Mouse (Mus musculus): ENCODE measurements around the gene Med15. TPM values are rescaled to one million over a fixed set of nuclear protein-coding genes. Genes with fewer than 3 reads are reported as not detected.

Gene Med15
- polyA plus RNA-seq, 1 experiment from 2014 or later = 31.6 TPM

GRCm38 (mm10) chr16:17759813-17760321 lies 27.2 kb upstream of the Med15 start:
- WGBS (ENCODE audit: insufficient replicate concordance) = 1% methylated on average over 46 of the region's 54 CpGs
- peak overlapping the region; percentile 67 for H3K27ac ChIP-seq (ENCODE audit: low read depth, low read length)
- peaks cover 15% of the 10 kb centered on the region for H3K4me1 ChIP-seq (ENCODE audit: control insufficient read depth, insufficient read depth, low read length)
- peak overlapping the region; percentile 93 for H3K4me2 ChIP-seq
- no peaks in the 10 kb centered on the region for H3K9me3 ChIP-seq (replicated peaks; ENCODE audit: control insufficient read depth, low read length)
- H3K4me3 ChIP-seq (ENCODE audit: low read depth, low read length) = peak overlapping the region; percentile 63
- no peaks in the 10 kb centered on the region for H3K27me3 ChIP-seq (ENCODE audit: control insufficient read depth, insufficient read depth, low read length)
- no peaks in the 10 kb centered on the region for H3K36me3 ChIP-seq (ENCODE audit: control insufficient read depth, insufficient read depth, low read length)
- peak overlapping the region; percentile 73 for H3K9ac ChIP-seq (ENCODE audit: low read depth, low read length)
- ATAC-seq (replicated peaks; ENCODE audit: insufficient number of reproducible peaks, low FRiP score, low TSS enrichment) = peak; percentile 40

GRCm38 (mm10) chr16:17759344-17759773 lies 26.7 kb upstream of the Med15 start, which contains the start of gene Klhl22:
TSS of gene Klhl22 (plus strand) at chr16:17759618.
- Histone ChIP-seq H3K9ac (ENCODE audit: low read depth, low read length) (peak within 1 kb of the TSS; percentile 73), H3K27ac (ENCODE audit: low read depth, low read length) (peak within 1 kb of the TSS; percentile 67), H3K4me3 (ENCODE audit: low read depth, low read length) (peak within 1 kb of the TSS; percentile 63), H3K27me3 (ENCODE audit: control insufficient read depth, insufficient read depth, low read length) (no peaks in the 10 kb centered on the region), H3K4me2 (peak within 1 kb of the TSS; percentile 93), H3K36me3 (ENCODE audit: control insufficient read depth, insufficient read depth, low read length) (no peaks in the 10 kb centered on the region), H3K4me1 (ENCODE audit: control insufficient read depth, insufficient read depth, low read length) (peaks cover 15% of the 10 kb centered on the region), H3K9me3 (replicated peaks; ENCODE audit: control insufficient read depth, low read length) (no peaks in the 10 kb centered on the region)
- peak; percentile 88 for ATAC-seq (replicated peaks; ENCODE audit: insufficient number of reproducible peaks, low FRiP score, low TSS enrichment)
- WGBS (ENCODE audit: insufficient replicate concordance) = 1% methylated on average over 22 of the region's 28 CpGs

GRCm38 (mm10) chr16:17758902-17759301 lies 26.2 kb upstream of the Med15 start:
- peak overlapping the region; percentile 93 for H3K4me2 ChIP-seq
- peak; percentile 11; the same call in 1 of the 2 replicates for ATAC-seq (replicated peaks; ENCODE audit: insufficient number of reproducible peaks, low FRiP score, low TSS enrichment)
- H3K27me3 ChIP-seq (ENCODE audit: control insufficient read depth, insufficient read depth, low read length) = no peaks in the 10 kb centered on the region
- peak overlapping the region; percentile 63 for H3K4me3 ChIP-seq (ENCODE audit: low read depth, low read length)
- peaks cover 13% of the 10 kb centered on the region for H3K4me1 ChIP-seq (ENCODE audit: control insufficient read depth, insufficient read depth, low read length)
- no peaks in the 10 kb centered on the region for H3K36me3 ChIP-seq (ENCODE audit: control insufficient read depth, insufficient read depth, low read length)
- H3K27ac ChIP-seq (ENCODE audit: low read depth, low read length) = peak overlapping the region; percentile 66
- 46% methylated on average over 9 of the region's 9 CpGs for WGBS (ENCODE audit: insufficient replicate concordance)
- peak overlapping the region; percentile 52; the same call in 1 of the 2 replicates for H3K9ac ChIP-seq (ENCODE audit: low read depth, low read length)
- no peaks in the 10 kb centered on the region for H3K9me3 ChIP-seq (replicated peaks; ENCODE audit: control insufficient read depth, low read length)

GRCm38 (mm10) chr16:17757756-17758155 lies 25.1 kb upstream of the Med15 start:
- WGBS (ENCODE audit: insufficient replicate concordance) = 97% methylated on average over 1 of the region's 1 CpGs
- ATAC-seq (replicated peaks; ENCODE audit: insufficient number of reproducible peaks, low FRiP score, low TSS enrichment) = no peak

GRCm38 (mm10) chr16:17753686-17754085 lies 21.0 kb upstream of the Med15 start:
- no peak for ATAC-seq (replicated peaks; ENCODE audit: insufficient number of reproducible peaks, low FRiP score, low TSS enrichment)
- no peak overlapping the region for H3K4me2 ChIP-seq
- H3K9me3 ChIP-seq (replicated peaks; ENCODE audit: control insufficient read depth, low read length) = no peaks in the 10 kb centered on the region
- 39% methylated on average over 1 of the region's 1 CpGs for WGBS (ENCODE audit: insufficient replicate concordance)
- H3K4me3 ChIP-seq (ENCODE audit: low read depth, low read length) = no peak overlapping the region
- no peak overlapping the region for H3K9ac ChIP-seq (ENCODE audit: low read depth, low read length)
- peaks cover 6% of the 10 kb centered on the region; the same call in 1 of the 2 replicates for H3K4me1 ChIP-seq (ENCODE audit: control insufficient read depth, insufficient read depth, low read length)
- H3K36me3 ChIP-seq (ENCODE audit: control insufficient read depth, insufficient read depth, low read length) = no peaks in the 10 kb centered on the region
- H3K27ac ChIP-seq (ENCODE audit: low read depth, low read length) = 0 out of 2 replicates have a peak overlapping the region, but pooled peaks have one; percentile 29
- H3K27me3 ChIP-seq (ENCODE audit: control insufficient read depth, insufficient read depth, low read length) = no peaks in the 10 kb centered on the region

More at GRCm38 (mm10) chr16:17757756-17758155, 25.1 kb upstream of the Med15 start:
- H3K4me1 ChIP-seq (ENCODE audit: control insufficient read depth, insufficient read depth, low read length) = peaks cover 17% of the 10 kb centered on the region
- no peak overlapping the region for H3K4me3 ChIP-seq (ENCODE audit: low read depth, low read length)
- H3K27ac ChIP-seq (ENCODE audit: low read depth, low read length) = no peak overlapping the region
- H3K9me3 ChIP-seq (replicated peaks; ENCODE audit: control insufficient read depth, low read length) = no peaks in the 10 kb centered on the region
- H3K4me2 ChIP-seq = no peak overlapping the region
- H3K27me3 ChIP-seq (ENCODE audit: control insufficient read depth, insufficient read depth, low read length) = no peaks in the 10 kb centered on the region
- H3K36me3 ChIP-seq (ENCODE audit: control insufficient read depth, insufficient read depth, low read length) = no peaks in the 10 kb centered on the region
- no peak overlapping the region for H3K9ac ChIP-seq (ENCODE audit: low read depth, low read length)

GRCm38 (mm10) chr16:17753001-17753400 lies 20.3 kb upstream of the Med15 start:
- H3K9ac ChIP-seq (ENCODE audit: low read depth, low read length) = no peak overlapping the region
- H3K9me3 ChIP-seq (replicated peaks; ENCODE audit: control insufficient read depth, low read length) = no peaks in the 10 kb centered on the region
- H3K36me3 ChIP-seq (ENCODE audit: control insufficient read depth, insufficient read depth, low read length) = no peaks in the 10 kb centered on the region
- H3K27me3 ChIP-seq (ENCODE audit: control insufficient read depth, insufficient read depth, low read length) = no peaks in the 10 kb centered on the region
- peaks cover 6% of the 10 kb centered on the region; the same call in 1 of the 2 replicates for H3K4me1 ChIP-seq (ENCODE audit: control insufficient read depth, insufficient read depth, low read length)
- H3K4me2 ChIP-seq = no peak overlapping the region
- WGBS (ENCODE audit: insufficient replicate concordance) = 13% methylated on average over 3 of the region's 3 CpGs
- ATAC-seq (replicated peaks; ENCODE audit: insufficient number of reproducible peaks, low FRiP score, low TSS enrichment) = no peak
- H3K4me3 ChIP-seq (ENCODE audit: low read depth, low read length) = no peak overlapping the region
- peak overlapping the region; percentile 29; the same call in 1 of the 2 replicates for H3K27ac ChIP-seq (ENCODE audit: low read depth, low read length)

GRCm38 (mm10) chr16:17745067-17745466 lies 12.4 kb upstream of the Med15 start:
- Histone ChIP-seq H3K4me3 (ENCODE audit: low read depth, low read length) (no peak overlapping the region), H3K4me1 (ENCODE audit: control insufficient read depth, insufficient read depth, low read length) (no peaks in the 10 kb centered on the region), H3K27ac (ENCODE audit: low read depth, low read length) (no peak overlapping the region), H3K9ac (ENCODE audit: low read depth, low read length) (no peak overlapping the region), H3K27me3 (ENCODE audit: control insufficient read depth, insufficient read depth, low read length) (no peaks in the 10 kb centered on the region), H3K9me3 (replicated peaks; ENCODE audit: control insufficient read depth, low read length) (peaks cover 2% of the 10 kb centered on the region; the same call in 1 of the 2 replicates), H3K4me2 (no peak overlapping the region), H3K36me3 (ENCODE audit: control insufficient read depth, insufficient read depth, low read length) (no peaks in the 10 kb centered on the region)
- WGBS (ENCODE audit: insufficient replicate concordance) = 70% methylated on average over 2 of the region's 2 CpGs
- no peak for ATAC-seq (replicated peaks; ENCODE audit: insufficient number of reproducible peaks, low FRiP score, low TSS enrichment)

- Histone ChIP-seq H3K36me3 (ENCODE audit: control insufficient read depth, insufficient read depth, low read length) (no peaks in the 10 kb centered on the region), H3K27me3 (ENCODE audit: control insufficient read depth, insufficient read depth, low read length) (no peaks in the 10 kb centered on the region), H3K9ac (ENCODE audit: low read depth, low read length) (no peak overlapping the region), H3K4me3 (ENCODE audit: low read depth, low read length) (no peak overlapping the region), H3K9me3 (replicated peaks; ENCODE audit: control insufficient read depth, low read length) (peaks cover 2% of the 10 kb centered on the region; the same call in 1 of the 2 replicates), H3K4me2 (no peak overlapping the region), H3K4me1 (ENCODE audit: control insufficient read depth, insufficient read depth, low read length) (no peaks in the 10 kb centered on the region), H3K27ac (ENCODE audit: low read depth, low read length) (no peak overlapping the region)
- no peak for ATAC-seq (replicated peaks; ENCODE audit: insufficient number of reproducible peaks, low FRiP score, low TSS enrichment)
- 4% methylated on average over 1 of the region's 1 CpGs for WGBS (ENCODE audit: insufficient replicate concordance)
Observed at GRCm38 (mm10) chr16:17744536-17744935, 11.8 kb upstream of the Med15 start.

- H3K4me3 ChIP-seq (ENCODE audit: low read depth, low read length) = no peak overlapping the region
- H3K27ac ChIP-seq (ENCODE audit: low read depth, low read length) = no peak overlapping the region
- no peak overlapping the region for H3K9ac ChIP-seq (ENCODE audit: low read depth, low read length)
- WGBS (ENCODE audit: insufficient replicate concordance) = 47% methylated on average over 4 of the region's 4 CpGs
- H3K27me3 ChIP-seq (ENCODE audit: control insufficient read depth, insufficient read depth, low read length) = no peaks in the 10 kb centered on the region
- no peaks in the 10 kb centered on the region for H3K4me1 ChIP-seq (ENCODE audit: control insufficient read depth, insufficient read depth, low read length)
- H3K4me2 ChIP-seq = no peak overlapping the region
- peaks cover 2% of the 10 kb centered on the region; the same call in 1 of the 2 replicates for H3K9me3 ChIP-seq (replicated peaks; ENCODE audit: control insufficient read depth, low read length)
- no peaks in the 10 kb centered on the region for H3K36me3 ChIP-seq (ENCODE audit: control insufficient read depth, insufficient read depth, low read length)
- ATAC-seq (replicated peaks; ENCODE audit: insufficient number of reproducible peaks, low FRiP score, low TSS enrichment) = no peak
Observed at GRCm38 (mm10) chr16:17743279-17743678, 10.6 kb upstream of the Med15 start.

All from heart, embryonic 11.5 days (tissue).